Mouse (Mus musculus): ENCODE measurements around the gene Arhgef9.
A peak's percentile ranks its signal among the peaks of the same experiment; 100 is the strongest.

- TF ChIP-seq CTCF (IDR thresholded peaks at IDR 0.05; ENCODE audit: extremely low read depth, insufficient read depth, low read length): peak; percentile 35; the same call in 1 of the 2 replicates
- TF ChIP-seq POLR2A (IDR thresholded peaks at IDR 0.05; ENCODE audit: extremely low read depth, insufficient read depth, low read length): no peak
Measured at GRCm38 (mm10) chrX:95175978-95176377, 20.7 kb downstream of the Arhgef9 start.
